Mouse (Mus musculus): ENCODE data around the gene Cd38.

Gene Cd38

DNA sequence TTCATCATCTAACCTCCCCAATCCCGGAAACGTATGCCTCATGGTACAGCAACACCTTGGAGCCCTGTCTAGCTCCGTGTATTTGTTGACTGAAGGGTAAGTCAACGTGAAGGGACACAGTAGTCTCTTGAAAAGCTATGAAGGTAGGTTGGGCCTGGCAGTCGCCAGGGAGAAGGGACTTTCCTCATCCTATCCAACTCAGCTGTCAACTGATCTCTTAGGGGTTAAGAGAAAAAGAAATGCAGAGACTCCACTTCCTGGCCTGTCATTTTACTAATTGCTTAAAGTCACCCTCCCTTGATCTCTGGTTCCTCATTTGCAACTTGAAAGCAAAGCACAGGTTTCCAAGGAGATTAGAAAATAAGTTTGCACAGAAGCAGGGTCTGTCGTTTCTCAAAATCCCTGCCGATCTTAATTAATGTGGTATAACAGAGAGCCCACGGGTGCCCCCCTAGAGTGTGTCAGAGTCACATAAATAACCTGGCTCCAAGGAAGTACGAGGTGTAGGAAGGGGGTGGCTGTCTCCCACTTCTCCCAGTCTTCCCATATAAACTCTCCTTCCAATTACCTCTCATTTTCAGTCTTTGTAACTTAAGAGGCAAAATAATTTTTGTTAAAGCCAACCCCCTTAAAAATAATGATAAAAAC lies 79.1 kb downstream of the Cd38 start:
- DNase-seq (ENCODE audit: low spot score), result no peak

DNA sequence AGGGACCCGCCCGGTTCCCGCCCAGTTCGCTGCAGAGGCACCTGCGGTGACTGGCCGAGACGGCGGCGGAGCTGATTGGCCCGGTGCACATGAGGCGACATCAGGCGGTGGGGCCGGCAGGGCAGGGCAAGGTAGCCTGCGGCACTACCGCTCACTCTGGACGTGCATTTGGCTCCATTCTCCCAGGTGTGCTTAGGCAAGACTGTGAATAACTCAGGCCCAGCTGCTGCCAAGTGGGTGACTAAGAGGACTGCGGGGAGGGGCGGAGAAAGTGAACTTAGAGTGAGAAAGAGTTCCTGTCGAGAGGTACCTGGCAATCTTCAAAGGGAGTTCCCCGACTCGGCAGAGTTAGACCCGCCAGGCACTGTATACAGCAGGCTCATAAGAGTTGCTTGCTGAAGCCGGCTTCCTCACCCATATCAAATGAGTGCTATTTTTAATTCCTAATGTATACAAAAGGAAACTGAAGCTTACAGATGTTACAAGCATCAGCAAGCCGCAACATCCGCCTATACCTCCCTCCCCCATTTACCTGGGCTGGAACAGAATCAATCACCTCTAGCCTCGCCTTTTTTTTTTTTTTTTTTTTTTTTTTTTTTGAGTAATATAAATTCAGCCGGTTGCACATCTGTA lies 79.9 kb downstream of the Cd38 start:
- peak; percentile 52 for DNase-seq (ENCODE audit: low spot score)

DNA sequence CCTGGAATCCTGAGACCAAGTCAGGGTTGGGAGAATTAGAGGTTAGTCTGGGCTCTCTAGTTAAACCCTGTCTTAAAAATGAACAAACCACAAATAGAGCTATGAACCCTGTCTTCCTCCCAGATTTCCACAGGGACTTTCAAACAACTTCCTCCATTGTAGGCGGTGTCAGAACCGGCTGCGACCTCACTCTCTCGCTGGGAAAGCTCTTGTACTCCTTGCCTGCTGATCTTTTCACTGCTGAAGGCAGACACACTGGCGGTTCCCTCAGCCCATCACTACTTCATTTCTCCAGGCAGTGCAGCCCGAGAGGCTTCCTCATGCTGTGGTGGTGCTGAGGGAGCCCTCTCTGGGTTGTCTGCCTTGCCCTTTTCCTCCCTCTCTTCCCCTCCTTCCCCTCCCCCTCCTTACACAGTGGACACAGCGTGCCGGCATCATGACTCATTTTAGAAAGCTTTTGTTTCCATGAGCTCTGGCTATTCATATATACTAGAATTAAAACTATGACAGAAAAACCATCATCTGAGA lies 80.5 kb downstream of the Cd38 start:
- no peak for DNase-seq (ENCODE audit: low spot score)

DNA sequence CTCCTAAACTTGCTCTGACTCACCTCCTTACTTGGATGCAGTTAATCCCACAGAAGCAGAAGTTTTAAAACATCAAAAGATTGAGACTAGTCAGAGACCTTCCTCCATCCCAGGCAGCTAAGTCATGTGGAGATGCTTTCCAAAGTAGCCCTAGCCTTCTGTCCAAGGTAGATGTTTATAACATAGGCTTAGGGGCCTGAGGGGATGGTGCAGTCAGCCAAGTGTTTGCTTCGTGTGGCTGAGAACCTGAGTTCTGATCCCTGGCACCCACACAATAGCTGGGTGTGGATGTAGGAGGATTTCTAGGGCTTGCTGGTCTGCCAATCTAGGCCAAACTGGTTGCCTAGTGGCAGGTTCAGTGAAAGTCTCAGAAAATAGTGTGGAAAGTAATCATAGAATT lies 84.9 kb downstream of the Cd38 start:
- no peak for DNase-seq (ENCODE audit: low spot score)

DNA sequence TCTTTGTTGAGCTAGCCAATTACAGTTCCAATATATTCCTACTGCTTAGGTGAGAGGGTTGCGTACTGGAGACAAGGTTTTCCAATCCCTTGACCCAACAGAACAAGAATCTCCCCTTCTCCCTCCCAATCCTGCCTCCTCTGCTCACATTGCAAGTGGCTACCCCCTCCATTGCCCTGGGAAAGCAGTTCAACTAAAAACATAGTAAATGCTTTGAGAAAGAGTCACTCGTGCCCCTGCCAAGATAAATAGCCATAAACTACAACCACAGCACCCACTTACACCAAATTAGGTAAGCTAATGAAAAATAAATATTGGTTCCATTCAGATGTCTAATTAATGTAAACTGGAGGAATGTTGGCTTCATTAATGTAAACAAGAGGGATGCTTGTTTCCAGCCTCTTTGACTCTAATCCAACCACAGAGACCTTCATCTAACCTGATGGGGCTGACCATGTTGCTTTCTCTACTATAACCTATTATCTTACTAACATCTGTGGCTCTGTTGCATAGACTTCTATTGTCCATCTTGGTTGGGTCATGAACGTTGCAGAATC lies 91.6 kb downstream of the Cd38 start:
- no peak for DNase-seq (ENCODE audit: low spot score)

DNA sequence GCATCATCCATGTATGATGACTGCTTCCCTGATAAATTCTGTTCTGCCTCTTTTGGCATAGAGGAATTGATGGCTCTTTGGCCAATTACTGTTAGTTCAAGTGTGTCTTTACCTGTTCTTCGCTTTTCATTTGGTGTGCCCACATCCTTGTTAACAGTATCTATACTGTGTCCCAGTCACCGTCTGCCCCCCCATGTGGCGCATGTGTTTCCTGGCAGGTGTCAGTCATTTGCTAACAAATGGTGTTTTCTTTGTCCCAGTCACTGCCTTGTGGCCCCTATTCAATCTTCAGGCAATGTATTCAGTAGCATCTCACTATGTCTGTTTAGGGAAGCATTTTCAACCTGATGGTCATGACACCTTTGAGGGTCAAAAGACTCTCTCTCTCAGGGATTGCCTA lies 92.7 kb downstream of the Cd38 start:
- no peak for DNase-seq (ENCODE audit: low spot score)

Data from spleen, adult 12 weeks (tissue).